Mouse (Mus musculus): ENCODE data around the gene Cdh26. TPM values are rescaled to one million over a fixed set of nuclear protein-coding genes. Genes with fewer than 3 reads are reported as not detected.

Cdh26 gene
- polyA plus RNA-seq (2012; rRNA removed) = 0.08 and 0.24 TPM in 2 replicates

DNA sequence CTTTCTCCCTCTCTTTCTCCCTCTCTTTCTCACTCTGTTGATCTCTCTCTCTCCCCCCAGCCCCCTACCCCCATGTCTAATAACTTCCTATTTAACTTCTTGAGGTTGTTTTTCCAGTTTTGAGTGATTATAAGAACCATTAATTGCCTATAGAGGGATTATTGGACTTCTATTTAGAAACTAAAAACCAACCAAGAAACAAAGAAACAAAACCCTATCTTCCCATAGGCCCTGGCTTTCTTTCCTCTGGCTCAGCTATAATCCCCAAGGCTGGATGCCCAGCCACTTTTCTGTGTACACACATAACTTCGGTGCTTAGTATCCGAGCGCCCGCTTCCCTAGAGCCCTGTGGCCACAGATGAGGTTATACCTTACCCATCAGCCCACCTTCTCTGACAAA is at the start of gene Cdh26:
Gene Cdh26 (plus strand): TSS at position 301 of the 400 bp plus-strand sequence.

DNA sequence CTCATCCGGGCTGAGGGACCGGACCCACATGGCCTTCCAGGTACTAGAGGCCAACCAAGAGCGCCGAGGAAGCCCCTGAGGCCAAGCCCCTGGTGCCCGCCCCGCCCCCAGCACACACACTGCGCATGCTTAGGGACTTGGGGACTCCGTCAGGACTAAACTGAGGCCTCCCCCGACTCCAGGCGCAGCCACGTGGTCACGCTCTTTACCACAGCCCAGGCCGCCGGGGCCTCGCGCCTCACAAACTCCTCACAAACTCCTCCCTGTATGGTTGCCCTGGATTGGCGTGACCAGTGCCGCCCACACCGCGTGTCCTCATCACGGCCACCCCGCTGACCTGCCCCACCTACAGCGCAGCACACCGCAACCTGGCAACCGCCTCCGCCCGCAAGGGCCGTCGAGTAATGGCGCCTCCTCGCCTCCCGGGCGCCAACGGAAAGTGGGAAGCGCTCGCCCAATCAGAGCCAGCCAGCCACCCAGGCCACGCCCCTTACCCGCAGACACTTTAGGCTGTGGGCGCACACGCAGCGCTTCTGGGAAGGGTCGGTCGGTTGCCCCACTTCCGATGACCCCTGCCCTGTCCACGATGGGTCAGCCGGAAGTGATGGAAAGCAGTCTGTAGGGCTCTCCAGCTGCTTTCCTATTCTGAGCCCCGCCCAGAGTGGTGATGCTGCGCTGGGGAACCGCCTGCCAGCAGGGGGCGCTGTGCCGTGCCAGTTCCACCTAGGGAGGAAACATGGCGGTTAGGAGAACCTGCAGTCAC is 23.1 kb upstream of the Cdh26 start, which contains the start of gene Sycp2:
Gene Sycp2 (minus strand): TSS at position 633 of the 763 bp plus-strand sequence.

DNA sequence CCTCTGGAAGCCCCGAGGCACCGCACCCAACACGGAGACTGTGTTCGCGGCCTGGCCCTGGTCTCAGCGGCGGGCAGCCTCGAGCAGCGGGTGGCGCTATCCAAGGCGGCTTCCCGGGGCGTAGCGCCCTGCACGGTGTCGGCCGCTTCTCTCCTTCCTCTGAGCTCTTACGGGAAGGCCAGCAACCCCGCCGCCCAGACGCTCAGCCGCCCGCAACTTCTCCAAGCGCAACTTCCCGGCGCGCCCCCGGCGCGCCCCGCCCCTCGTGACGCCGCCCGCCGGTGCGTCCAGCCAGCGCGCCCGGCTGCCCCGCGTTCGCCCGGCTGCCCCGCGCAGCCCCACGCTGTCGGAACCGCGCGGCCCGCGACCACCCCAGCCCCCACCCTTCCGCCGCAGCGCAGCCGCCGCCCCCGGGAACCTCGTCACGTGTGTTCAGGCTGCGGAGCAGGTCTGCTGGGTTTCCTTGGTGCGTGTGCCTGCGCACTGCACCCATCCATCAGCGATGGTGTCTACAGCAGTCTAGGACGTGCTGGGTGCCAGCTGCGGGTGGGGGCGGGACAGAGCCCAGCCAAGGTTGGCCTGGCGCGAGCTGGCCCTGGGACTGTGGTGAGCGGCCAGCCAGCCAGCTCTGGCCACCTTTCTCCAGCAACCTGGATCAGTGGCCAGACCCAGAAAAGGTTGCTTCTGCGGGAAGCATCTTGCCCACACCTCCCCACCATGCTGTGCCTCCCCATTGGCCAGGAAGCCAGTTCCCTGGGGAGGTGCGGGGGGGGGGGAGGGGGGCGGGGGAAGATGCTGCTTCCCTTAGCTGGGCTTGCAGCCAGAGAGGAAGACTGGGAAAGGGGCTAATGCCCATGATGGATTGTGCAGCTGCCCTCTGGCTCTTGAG is 15.8 kb upstream of the Cdh26 start, which contains the start of the genes Ppp1r3d and Fam217b:
Gene Ppp1r3d (minus strand): TSS at position 212 of the 889 bp plus-strand sequence.
Gene Fam217b (plus strand): TSS at position 264 of the 889 bp plus-strand sequence.

Other genes starting within 250 kb of the Cdh26 start
- gene Sycp2, start 22.8 kb upstream of the Cdh26 start, polyA plus RNA-seq (2012; rRNA removed) = 0.01 and 0.02 TPM in 2 replicates
- gene Ppp1r3d, start 16.1 kb upstream of the Cdh26 start, polyA plus RNA-seq (2012; rRNA removed) = 0.39 and 0.42 TPM in 2 replicates
- 0.42 and 0.51 TPM in 2 replicates for gene Fam217b, start 16.0 kb upstream of the Cdh26 start, polyA plus RNA-seq (2012; rRNA removed)

Measured in liver, embryonic 14 days (tissue).